Mouse (Mus musculus) CH12.LX (cell line): ENCODE data around the gene Rps12. TPM values are rescaled to one million over a fixed set of nuclear protein-coding genes. Genes with fewer than 3 reads are reported as not detected.

Experiments used
- DNase-seq: peaks from one replicate; pipeline ENCODE4 v3.0.0-alpha.2; 2013; ENCODE audit errors: extremely low read depth
- H3K27ac ChIP-seq: 2 replicates; pipeline ENCODE4 v1.5.1; 2012; ENCODE audit warnings: low read depth, mild to moderate bottlenecking, control low read depth, moderate library complexity; ENCODE audit not compliant: insufficient read depth
- H3K27me3 ChIP-seq: replicated peaks from 2 replicates; pipeline ENCODE3; 2012; ENCODE audit warnings: inconsistent platforms
- H3K36me3 ChIP-seq, 2 experiments: replicated peaks in 1 of 2; 2 replicates each; pipeline versions ENCODE3 to v1.6.1; 2012; ENCODE audit warnings: inconsistent platforms in 1 of 2, low read length in 1 of 2, mild to moderate bottlenecking in 1 of 2, mixed read lengths in 1 of 2, moderate library complexity in 1 of 2; ENCODE audit not compliant: control insufficient read depth in 1 of 2, insufficient read depth in 1 of 2
- H3K4me1 ChIP-seq, 2 experiments: 2 replicates each; pipeline ENCODE4 v1.6.1; 2012; ENCODE audit warnings: inconsistent platforms in 1 of 2, moderate library complexity in 1 of 2; ENCODE audit not compliant: insufficient read depth in 2 of 2, control insufficient read depth in 1 of 2
- H3K4me2 ChIP-seq: 2 replicates; pipeline ENCODE4 v1.6.1; 2012; ENCODE audit warnings: low read depth, mild to moderate bottlenecking, control low read depth; ENCODE audit not compliant: poor library complexity, insufficient read depth, severe bottlenecking
- H3K4me3 ChIP-seq, 3 experiments: fragments of 150-350 bp in 1 of 3; sonication (generic) in 1 of 3; replicated peaks in 1 of 3; 2 replicates each; pipeline versions ENCODE3 to v1.5.1; 2011 to 2012; ENCODE audit warnings: low read depth in 2 of 3, low read length in 2 of 3, mild to moderate bottlenecking in 2 of 3, moderate library complexity in 2 of 3, control low read depth in 1 of 3, improper control_type of control experiment in 1 of 3, inconsistent platforms in 1 of 3, mixed read lengths in 1 of 3; ENCODE audit not compliant: poor library complexity in 1 of 3
- H3K79me2 ChIP-seq: replicated peaks from 2 replicates; pipeline ENCODE4 v1.6.1; 2012; ENCODE audit warnings: mild to moderate bottlenecking, moderate library complexity; ENCODE audit not compliant: control insufficient read depth, poor library complexity, insufficient read depth, severe bottlenecking; ENCODE audit errors: extremely low read depth
- H3K9ac ChIP-seq: 2 replicates; pipeline ENCODE4 v1.6.1; 2012; ENCODE audit warnings: low read depth, mild to moderate bottlenecking, control low read depth, moderate library complexity; ENCODE audit not compliant: insufficient read depth
- H3K9me3 ChIP-seq: replicated peaks from 2 replicates; pipeline ENCODE3; 2012; ENCODE audit warnings: low read length, inconsistent platforms, mixed read lengths
- CHD2 ChIP-seq: IDR thresholded peaks from 2 replicates; pipeline ENCODE4 v1.6.1; 2011; ENCODE audit warnings: low read length, improper control_type of control experiment
- CTCF ChIP-seq, 2 experiments: IDR thresholded peaks in 1 of 2; conservative IDR thresholded peaks in 1 of 2; 2 replicates each; pipeline ENCODE4 v1.5.1; 2011 to 2012; ENCODE audit warnings: low read depth in 2 of 2, low read length in 2 of 2, improper control_type of control experiment in 1 of 2, inconsistent platforms in 1 of 2, mild to moderate bottlenecking in 1 of 2, moderate library complexity in 1 of 2
- ELF1 ChIP-seq: IDR thresholded peaks from 2 replicates; pipeline ENCODE4 v1.6.1; 2014; ENCODE audit warnings: low read depth, mild to moderate bottlenecking, inconsistent platforms, low read length, improper control_type of control experiment
- GABPA ChIP-seq: IDR thresholded peaks from 2 replicates; pipeline ENCODE4 v1.6.1; 2012; ENCODE audit warnings: low read depth, low read length, improper control_type of control experiment, inconsistent platforms; ENCODE audit not compliant: insufficient replicate concordance
- HCFC1 ChIP-seq: IDR thresholded peaks from 2 replicates; pipeline ENCODE4 v1.6.1; 2012; ENCODE audit warnings: low read depth, mild to moderate bottlenecking, inconsistent platforms, low read length, improper control_type of control experiment
- IRF4 ChIP-seq: IDR thresholded peaks from 2 replicates; pipeline ENCODE4 v1.6.1; 2014; ENCODE audit warnings: low read depth, mild to moderate bottlenecking, inconsistent platforms, low read length, improper control_type of control experiment
- KAT2A ChIP-seq: IDR thresholded peaks from 2 replicates; pipeline ENCODE4 v1.6.1; 2012; ENCODE audit warnings: low read length, improper control_type of control experiment, inconsistent platforms; ENCODE audit not compliant: insufficient replicate concordance
- MAFK ChIP-seq: IDR thresholded peaks from 2 replicates; pipeline ENCODE4 v1.6.1; 2011; ENCODE audit warnings: low read length, improper control_type of control experiment; ENCODE audit not compliant: insufficient replicate concordance
- MXI1 ChIP-seq: IDR thresholded peaks from 2 replicates; pipeline ENCODE4 v1.6.1; 2011; ENCODE audit warnings: mild to moderate bottlenecking, low read depth, low read length, improper control_type of control experiment
- MYC ChIP-seq: IDR thresholded peaks from 2 replicates; pipeline ENCODE4 v1.6.1; 2011; ENCODE audit warnings: low read depth, mild to moderate bottlenecking, improper control_type of control experiment, low read length
- NELFE ChIP-seq: IDR thresholded peaks from 2 replicates; pipeline ENCODE4 v1.6.1; 2011; ENCODE audit warnings: low read depth, low read length, improper control_type of control experiment
- PAX5 ChIP-seq: IDR thresholded peaks from 2 replicates; pipeline ENCODE4 v1.6.1; 2012; ENCODE audit warnings: low read length, inconsistent platforms, mixed read lengths
- POLR2A ChIP-seq: IDR thresholded peaks from 2 replicates; pipeline ENCODE4 v1.6.1; 2011; ENCODE audit warnings: low read depth, mild to moderate bottlenecking, improper control_type of control experiment, low read length
- POLR2AphosphoS2 ChIP-seq: IDR thresholded peaks from 2 replicates; pipeline ENCODE4 v1.6.1; 2011; ENCODE audit warnings: low read depth, low read length, improper control_type of control experiment
- RCOR1 ChIP-seq: conservative IDR thresholded peaks from 2 replicates; pipeline ENCODE4 v1.6.1; 2012; ENCODE audit warnings: low read depth, mild to moderate bottlenecking, inconsistent platforms, low read length, improper control_type of control experiment
- USF1 ChIP-seq: IDR thresholded peaks from 2 replicates; pipeline ENCODE4 v1.6.1; 2014; ENCODE audit warnings: low read depth, mild to moderate bottlenecking, inconsistent platforms, low read length, improper control_type of control experiment
- USF2 ChIP-seq: conservative IDR thresholded peaks from 2 replicates; pipeline ENCODE4 v1.6.1; 2011; ENCODE audit warnings: low read depth, low read length, improper control_type of control experiment
- ZKSCAN1 ChIP-seq: IDR thresholded peaks from 2 replicates; pipeline ENCODE4 v1.6.1; 2012; ENCODE audit warnings: low read depth, inconsistent platforms, low read length, improper control_type of control experiment, borderline replicate concordance
- ZMIZ1 ChIP-seq: IDR thresholded peaks from 2 replicates; pipeline ENCODE4 v1.6.1; 2012; ENCODE audit warnings: low read depth, mild to moderate bottlenecking, inconsistent platforms, low read length, improper control_type of control experiment
- ZNF384 ChIP-seq: IDR thresholded peaks from 2 replicates; pipeline ENCODE4 v1.6.1; 2012; ENCODE audit warnings: low read depth, low read length, improper control_type of control experiment, inconsistent platforms
- dilution Hi-C: fragments of 300-500 bp; cut with MboI; formaldehyde crosslinking; loops from 2 replicates; pipeline ENCODE4 v1.14.3; 2020; ENCODE audit warnings: low sequenced_read_pairs; ENCODE audit not compliant: extremely low pct_unique_long_range_greater_than_20kb, extremely low pct_ligation_motif_present
- in situ Hi-C: fragments of 300-500 bp; cut with MboI; formaldehyde crosslinking; loops from 3 replicates; pipeline ENCODE4 v1.14.3; 2019; ENCODE audit warnings: low sequenced_read_pairs, low pct_ligation_motif_present, low pct_unique_long_range_greater_than_20kb, mixed read lengths
- polyA plus RNA-seq: library from polyadenylated mRNA; unstranded; fragments of >175 nt; gene quantifications from 2 replicates; pipeline ENCODE4 v1.2.1, GENCODE M21; 2012; ENCODE audit warnings: low read depth; ENCODE audit not compliant: insufficient read length
- total RNA-seq, 2 experiments: library from RNA; depleted of rRNA; stranded (reverse); fragments of 300-350 nt in 1 of 2; fragments of >200 nt in 1 of 2; gene quantifications; 2 replicates each; pipeline ENCODE4 v1.2.3; 2012 to 2014

Gene Rps12
- total and polyA plus RNA-seq, 3 experiments = 140 to 5,207 (median 4,213) TPM

DNA sequence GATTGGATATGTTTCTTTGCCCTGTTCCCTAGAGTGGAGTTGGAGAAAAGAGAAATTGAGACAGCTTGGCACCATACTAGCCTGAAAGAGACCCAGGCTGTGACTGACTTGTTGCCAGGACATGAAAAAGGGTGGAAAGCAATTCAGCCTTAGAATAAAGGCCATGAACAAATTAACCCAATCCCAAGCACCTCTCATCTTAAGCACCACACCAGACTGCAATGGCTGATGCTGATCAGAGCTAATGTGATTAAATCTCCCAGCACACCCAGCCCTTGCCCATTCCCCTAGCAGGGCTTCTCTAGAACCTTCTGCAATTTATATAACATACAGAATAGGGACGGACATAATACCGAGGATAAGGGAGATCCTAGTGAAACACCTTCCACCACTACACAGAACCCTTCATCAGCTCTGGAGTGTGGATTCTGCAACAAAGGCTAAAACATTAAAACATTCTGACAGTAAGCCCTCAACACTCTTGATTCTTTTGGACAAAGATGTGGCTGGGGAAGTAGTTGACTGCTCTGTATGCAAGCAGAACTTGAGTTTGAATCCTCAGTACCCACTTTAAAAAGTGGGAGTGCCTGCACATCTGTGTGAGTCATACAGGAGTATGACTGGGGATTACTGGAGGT is 4.1 kb downstream of the Rps12 start (continued):
- no peak for TF ChIP-seq IRF4
- peak; percentile 48; the same call in 1 of the 2 replicates for TF ChIP-seq MXI1
- no peak for TF ChIP-seq PAX5
- no peak for TF ChIP-seq ZKSCAN1
- TF ChIP-seq GABPA = no peak
- TF ChIP-seq POLR2AphosphoS2 = peak; percentile 93
- TF ChIP-seq ELF1 = no peak
- TF ChIP-seq NELFE = peak; percentile 51; the same call in 1 of the 2 replicates
- TF ChIP-seq RCOR1 = 0 out of 2 replicates have a peak, but pooled peaks have one; percentile 42
- no peak for TF ChIP-seq HCFC1
- no peak for TF ChIP-seq KAT2A
- no peak for TF ChIP-seq ZNF384

DNA sequence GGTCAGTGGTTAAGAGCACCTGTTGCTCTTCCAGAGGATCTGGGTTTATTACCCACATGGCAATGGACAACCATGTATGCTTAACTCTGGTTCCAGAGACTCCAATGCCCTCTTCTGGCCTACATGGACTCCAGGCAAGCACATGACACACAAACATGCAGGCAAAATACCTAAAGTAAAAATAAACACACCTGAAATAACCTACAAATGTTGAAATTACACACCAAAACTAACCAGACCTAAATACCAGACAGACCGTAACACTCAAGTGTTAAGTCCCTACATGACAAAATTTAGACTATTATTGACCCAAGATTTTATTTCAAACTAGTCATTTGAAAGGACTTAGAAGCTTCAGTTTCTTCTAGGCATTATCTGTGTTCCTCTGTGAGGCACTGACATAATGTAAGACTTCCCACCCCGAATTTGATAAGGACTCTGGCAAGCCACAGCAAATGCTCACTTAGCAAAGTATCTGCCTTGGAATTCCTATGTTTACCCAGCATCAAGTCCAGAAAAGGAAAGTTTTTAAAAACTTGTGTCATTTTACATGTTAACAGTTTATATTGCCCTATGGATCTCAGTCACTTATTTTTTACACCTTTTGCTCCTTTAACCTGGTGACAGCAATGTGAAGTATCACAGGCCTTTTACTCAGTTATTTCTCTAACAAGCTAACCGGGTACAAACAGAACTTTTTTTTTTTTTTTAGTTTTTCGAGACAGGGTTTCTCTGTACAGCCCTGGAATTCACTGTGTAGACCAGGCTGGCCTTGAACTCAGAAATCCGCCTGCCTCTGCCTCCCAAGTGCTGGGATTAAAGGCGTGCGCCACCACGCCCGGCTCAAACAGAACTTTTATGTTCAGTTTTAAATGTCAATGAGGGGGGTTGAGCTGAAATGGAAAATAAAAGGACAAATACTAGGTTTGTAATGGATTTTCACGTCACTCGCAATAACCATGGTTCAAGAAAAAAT is 5.0 kb downstream of the Rps12 start:
- Histone ChIP-seq H3K4me3 (no peak overlapping the region), H3K36me3 (peaks cover 33 to 45% of the 10 kb centered on the region in 2 experiments), H3K4me1 (peaks cover 2 to 22% of the 10 kb centered on the region in 2 experiments; a peak in 3 of 4 replicates), H3K9me3 (no peaks in the 10 kb centered on the region), H3K4me2 (no peak overlapping the region), H3K9ac (no peak overlapping the region), H3K27ac (no peak overlapping the region), H3K27me3 (no peaks in the 10 kb centered on the region), H3K79me2 (peaks cover 27% of the 10 kb centered on the region)
- TF ChIP-seq CTCF (conservative IDR thresholded peaks at IDR 0.05 in 1 of 2, IDR thresholded peaks at IDR 0.05 in 1 of 2; ENCODE audit: low read depth in 2 of 2, low read length in 2 of 2) (peak in 1 of 2 experiments; percentile 7; a peak in 1 of 4 replicates), POLR2AphosphoS2 (peak; percentile 96), USF1 (no peak), MYC (0 out of 2 replicates have a peak, but pooled peaks have one; percentile 40), POLR2A (peak; percentile 32; the same call in 1 of the 2 replicates), CHD2 (peak; percentile 69), NELFE (no peak), USF2 (no peak), MAFK (no peak; the same call in 1 of the 2 replicates), ZMIZ1 (peak; percentile 72; the same call in 1 of the 2 replicates)
- no peak for DNase-seq
- in situ Hi-C loops = no loop called here
- dilution Hi-C loops = no loop called here
